Mouse (Mus musculus) limb, embryonic 11.5 days (tissue): ENCODE results near the gene Hs3st3b1. TPM values are rescaled to one million over a fixed set of nuclear protein-coding genes. Genes with fewer than 3 reads are reported as not detected.

Experiments
- ATAC-seq: fragments of 200-750 bp; cut with Nextera tagmentation; 2 replicates; pipeline ENCODE4 v1.8.0; 2017; ENCODE audit warnings: low read depth; ENCODE audit not compliant: insufficient number of reproducible peaks, low FRiP score, low TSS enrichment
- DNase-seq: peaks from one replicate; pipeline ENCODE4 v3.0.0-alpha.2; 2015; ENCODE audit warnings: low spot score
- H3K27ac ChIP-seq: fragments of 300-500 bp; sonication (generic); replicated peaks from 2 replicates; pipeline ENCODE4 v1.5.1; 2014; ENCODE audit warnings: low read depth, mild to moderate bottlenecking, low read length
- H3K27me3 ChIP-seq: fragments of 300-500 bp; sonication (generic); 2 replicates; pipeline ENCODE4 v1.6.1; 2014; ENCODE audit warnings: mild to moderate bottlenecking, low read length, mixed read lengths; ENCODE audit not compliant: control insufficient read depth, insufficient read depth
- H3K36me3 ChIP-seq: fragments of 300-500 bp; sonication (generic); 2 replicates; pipeline ENCODE4 v1.6.1; 2014; ENCODE audit warnings: mild to moderate bottlenecking, low read length, moderate library complexity, mixed read lengths; ENCODE audit not compliant: control insufficient read depth, insufficient read depth
- H3K4me1 ChIP-seq: fragments of 300-500 bp; sonication (generic); 2 replicates; pipeline ENCODE4 v1.6.1; 2014; ENCODE audit warnings: low read length, mixed read lengths; ENCODE audit not compliant: control insufficient read depth, insufficient read depth
- H3K4me2 ChIP-seq: fragments of 300-500 bp; sonication (generic); 2 replicates; pipeline ENCODE4 v1.6.1; 2014; ENCODE audit warnings: low read depth, mild to moderate bottlenecking, moderate library complexity; ENCODE audit not compliant: severe bottlenecking
- H3K4me3 ChIP-seq: fragments of 300-500 bp; sonication (generic); 2 replicates; pipeline ENCODE4 v1.5.1; 2014; ENCODE audit warnings: low read depth, low read length
- H3K9ac ChIP-seq: fragments of 300-500 bp; sonication (generic); 2 replicates; pipeline ENCODE4 v1.6.1; 2014; ENCODE audit warnings: mild to moderate bottlenecking, low read length
- H3K9me3 ChIP-seq: fragments of 300-500 bp; sonication (generic); 2 replicates; pipeline ENCODE4 v1.6.1; 2016; ENCODE audit warnings: low read length; ENCODE audit not compliant: control insufficient read depth
- WGBS: fragments of 180-500 bp; shearing (Covaris S2); extraction: QIAGEN DNeasy Blood & Tissue Kit; methylation state at CpG from one replicate; pipeline ENCODE4 v1.1.7; 2014; 5-methylcytosine and 5-hydroxymethylcytosine counted together
- polyA plus RNA-seq: library from polyadenylated mRNA; unstranded; fragments of >200 nt; fragmentation: Nextera tagmentation; extraction: Ambion mirVana; gene quantifications from 2 replicates; pipeline ENCODE4 v1.2.1, GENCODE M21; 2014

The Hs3st3b1 gene
- polyA plus RNA-seq, 1 experiment from 2014 or later: 30.4 TPM

DNA sequence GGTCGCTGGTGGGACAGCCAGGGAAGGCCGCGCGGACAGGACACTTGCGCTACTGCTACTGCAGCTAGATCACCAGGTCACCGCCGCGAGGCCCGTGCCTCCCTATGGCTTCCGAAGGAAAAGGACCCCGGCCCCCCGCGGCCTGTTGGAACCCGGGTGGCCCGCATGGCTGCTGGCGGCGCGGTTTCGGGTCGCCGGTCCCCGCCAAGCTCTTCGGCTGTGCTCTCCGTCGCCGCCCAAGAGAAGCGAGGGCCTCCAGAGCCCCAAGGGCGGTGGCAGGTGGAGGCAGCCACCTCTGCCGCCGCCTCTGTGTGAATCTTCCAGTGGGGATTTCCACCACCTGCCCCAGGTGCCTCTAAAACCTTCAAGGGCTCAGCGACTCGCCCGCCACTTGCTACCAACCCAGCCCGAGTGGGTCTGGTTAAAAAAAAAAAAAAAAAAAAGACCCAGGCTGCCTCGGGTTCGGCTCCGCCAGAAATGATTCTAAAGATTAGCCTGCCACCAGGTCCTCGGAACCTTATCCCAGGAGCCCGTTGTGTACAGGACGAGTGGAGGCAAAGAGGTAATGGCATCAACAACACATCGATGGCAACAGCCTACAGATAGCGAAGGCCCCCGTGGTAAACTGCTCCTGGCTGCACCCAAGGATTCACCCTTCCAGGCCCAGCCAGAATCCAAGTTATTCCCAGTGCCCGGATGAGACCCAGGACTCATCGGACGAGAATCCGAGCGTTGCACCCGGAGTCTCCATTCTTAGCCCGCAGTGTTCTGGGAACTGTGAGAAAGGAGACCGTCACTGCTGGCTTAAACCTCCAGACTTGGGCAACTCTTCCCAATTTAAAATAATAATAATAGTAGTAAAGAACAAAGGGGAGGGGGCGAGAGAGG lies 2.6 kb downstream of the Hs3st3b1 start:
- no peak for ATAC-seq
- peak overlapping the region; percentile 82 for H3K4me2 ChIP-seq
- peaks cover 14% of the 10 kb centered on the region for H3K27me3 ChIP-seq
- WGBS: under 1% methylated on average over 52 of the region's 52 CpGs
- peaks cover 36% of the 10 kb centered on the region for H3K4me1 ChIP-seq
- peak overlapping the region; percentile 89 for H3K9ac ChIP-seq
- DNase-seq: peak; percentile 56
- H3K27ac ChIP-seq: peak overlapping the region; percentile 22; the same call in 1 of the 2 replicates
- no peaks in the 10 kb centered on the region for H3K36me3 ChIP-seq
- H3K4me3 ChIP-seq: peak overlapping the region; percentile 79
- no peaks in the 10 kb centered on the region for H3K9me3 ChIP-seq

DNA sequence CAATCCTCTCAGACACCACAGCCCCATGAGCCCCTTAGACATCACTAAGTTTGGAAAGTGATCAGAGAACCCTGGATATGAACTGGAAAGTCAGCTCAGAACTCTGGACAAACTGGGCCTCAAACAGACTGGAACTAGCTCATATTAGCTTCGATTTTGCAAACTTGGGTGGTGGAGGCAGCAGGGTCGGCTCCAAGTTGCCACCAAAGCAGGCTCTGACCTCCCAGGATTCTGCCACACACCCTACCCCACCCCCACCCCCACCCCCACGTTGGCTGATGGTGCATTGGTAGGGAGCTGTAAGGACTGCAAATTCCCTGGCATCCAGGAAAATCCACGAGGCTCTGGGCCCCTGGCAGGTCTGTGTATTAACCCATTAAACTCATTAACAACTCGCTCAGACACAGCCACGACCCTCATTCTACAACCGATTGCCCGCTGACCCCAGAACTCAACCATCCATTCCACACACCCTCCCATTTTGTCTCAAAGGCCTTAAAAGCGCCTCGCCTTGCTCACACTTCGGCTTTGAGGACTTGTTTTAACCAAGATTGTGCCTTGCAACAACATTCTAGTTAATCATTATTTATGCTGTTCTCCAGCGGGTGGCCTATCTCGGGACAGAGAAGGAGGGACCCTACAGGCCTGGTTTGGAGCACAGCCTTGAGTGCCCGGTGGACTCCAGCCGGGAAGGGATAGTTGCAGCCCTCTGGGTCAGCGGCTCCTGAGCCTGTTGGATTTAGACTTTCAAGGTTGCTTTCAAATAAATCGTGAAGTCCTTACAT lies 3.6 kb downstream of the Hs3st3b1 start:
- Histone ChIP-seq H3K9ac (peak overlapping the region; percentile 89), H3K27me3 (peaks cover 8% of the 10 kb centered on the region), H3K36me3 (no peaks in the 10 kb centered on the region), H3K4me1 (peaks cover 40% of the 10 kb centered on the region), H3K9me3 (no peaks in the 10 kb centered on the region), H3K4me2 (peak overlapping the region; percentile 82), H3K4me3 (peak overlapping the region; percentile 79), H3K27ac (0 out of 2 replicates have a peak overlapping the region, but pooled peaks have one; percentile 36)
- no peak for DNase-seq
- ATAC-seq: no peak
- WGBS: 4% methylated on average over 17 of the region's 17 CpGs

DNA sequence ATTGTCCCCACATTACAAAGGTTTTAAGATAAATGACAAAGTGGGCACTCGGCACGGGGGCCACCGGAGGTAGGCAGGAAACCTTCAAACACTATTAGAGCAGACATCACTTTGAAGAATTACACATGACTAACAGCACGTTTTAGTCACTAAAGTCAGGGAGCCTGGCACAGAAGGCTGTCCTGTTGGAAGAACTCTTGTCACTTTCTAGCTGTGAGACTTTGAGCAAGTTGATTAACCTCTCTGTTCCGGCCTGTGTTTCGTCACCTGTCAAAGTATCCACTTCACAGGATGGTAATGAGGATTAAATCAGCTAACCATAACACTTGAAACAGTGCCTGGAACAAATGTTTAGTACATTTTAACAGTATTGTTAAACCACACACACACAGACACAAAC lies 4.5 kb downstream of the Hs3st3b1 start:
- Histone ChIP-seq H3K4me2 (peak overlapping the region; percentile 82), H3K4me3 (peak overlapping the region; percentile 79), H3K27ac (no peak overlapping the region), H3K9ac (0 out of 2 replicates have a peak overlapping the region, but pooled peaks have one; percentile 17), H3K9me3 (no peaks in the 10 kb centered on the region), H3K36me3 (no peaks in the 10 kb centered on the region), H3K4me1 (peaks cover 36% of the 10 kb centered on the region), H3K27me3 (peaks cover 4% of the 10 kb centered on the region)
- no peak for ATAC-seq
- 3% methylated on average over 6 of the region's 6 CpGs for WGBS
- no peak for DNase-seq

DNA sequence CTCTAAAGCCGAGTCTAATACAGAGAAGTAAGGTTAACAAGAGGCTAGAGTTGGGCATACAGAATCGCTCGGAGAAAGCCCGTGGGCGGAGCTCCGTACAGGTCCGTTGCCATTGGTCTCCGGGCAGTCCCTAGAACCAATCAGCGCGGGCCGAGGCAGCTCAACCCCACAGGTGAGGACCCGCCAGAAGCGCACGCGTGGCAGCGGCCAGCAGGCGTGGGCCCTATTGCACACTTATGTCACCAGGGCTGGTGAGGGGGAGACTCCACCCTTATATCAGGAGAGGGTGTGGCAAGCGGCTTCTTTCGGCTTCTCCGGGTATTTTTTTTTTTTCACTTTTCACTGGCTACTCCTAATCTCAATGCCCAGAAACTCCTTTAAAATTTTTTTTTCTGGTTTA lies 7.7 kb downstream of the Hs3st3b1 start:
- Histone ChIP-seq H3K27ac (no peak overlapping the region), H3K4me3 (peak overlapping the region; percentile 22), H3K4me2 (peak overlapping the region; percentile 64), H3K9me3 (no peaks in the 10 kb centered on the region), H3K4me1 (peaks cover 50% of the 10 kb centered on the region), H3K9ac (no peak overlapping the region), H3K36me3 (no peaks in the 10 kb centered on the region), H3K27me3 (no peaks in the 10 kb centered on the region; the same call in 1 of the 2 replicates)
- peak; percentile 85; the same call in 1 of the 2 replicates for ATAC-seq
- DNase-seq: peak; percentile 78
- whole genome bisulfite sequencing: 5% methylated on average over 20 of the region's 20 CpGs

DNA sequence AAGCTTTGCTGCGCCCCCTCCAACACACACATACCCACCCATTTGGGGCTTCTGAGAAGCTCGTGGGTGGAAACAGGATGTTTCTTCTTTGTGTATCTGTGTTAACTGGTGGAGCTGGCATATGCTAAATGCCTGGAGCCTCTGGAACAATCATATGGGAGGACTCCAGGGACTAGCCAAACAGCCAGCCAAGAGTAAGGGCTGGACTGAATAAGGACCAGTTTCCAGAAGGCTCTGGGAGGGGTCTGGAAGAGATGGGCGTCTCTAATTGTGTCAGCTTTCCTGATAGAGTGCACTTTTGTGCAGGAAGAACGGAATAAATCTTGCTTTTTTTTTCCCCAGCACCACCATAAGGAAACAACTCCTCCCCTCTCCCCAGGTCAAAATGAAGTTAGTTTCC lies 8.2 kb downstream of the Hs3st3b1 start:
- Histone ChIP-seq H3K4me3 (peak overlapping the region; percentile 22), H3K9ac (no peak overlapping the region), H3K9me3 (no peaks in the 10 kb centered on the region), H3K27ac (no peak overlapping the region), H3K36me3 (no peaks in the 10 kb centered on the region), H3K4me1 (peaks cover 47% of the 10 kb centered on the region), H3K4me2 (peak overlapping the region; percentile 64), H3K27me3 (no peaks in the 10 kb centered on the region)
- DNase-seq: no peak
- 35% methylated on average over 4 of the region's 4 CpGs for WGBS
- ATAC-seq: no peak

DNA sequence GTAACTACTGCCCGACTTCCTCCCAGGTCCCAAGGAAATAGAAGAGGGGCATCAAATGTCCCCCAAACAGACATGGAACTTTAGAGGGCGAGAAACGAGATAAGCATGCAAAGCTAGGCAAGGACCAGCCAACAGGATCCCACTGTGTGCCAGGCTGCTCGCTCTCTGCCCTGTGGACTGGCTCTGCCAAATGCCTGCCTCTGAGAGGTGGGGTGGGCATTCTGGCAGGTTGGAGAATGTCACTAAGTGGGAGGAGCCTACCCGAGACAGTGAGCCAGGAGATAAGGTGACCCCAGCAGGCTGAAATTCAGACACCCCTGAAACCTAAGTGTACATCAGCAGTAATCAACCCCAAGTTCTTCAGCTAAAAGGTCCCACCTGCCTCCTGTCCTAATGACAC lies 11.1 kb downstream of the Hs3st3b1 start:
- H3K4me2 ChIP-seq: no peak overlapping the region
- no peak for ATAC-seq
- H3K9ac ChIP-seq: no peak overlapping the region
- DNase-seq: no peak
- peaks cover 41% of the 10 kb centered on the region for H3K4me1 ChIP-seq
- no peaks in the 10 kb centered on the region for H3K27me3 ChIP-seq
- 63% methylated on average over 5 of the region's 5 CpGs for WGBS
- no peak overlapping the region for H3K4me3 ChIP-seq
- H3K36me3 ChIP-seq: no peaks in the 10 kb centered on the region
- H3K27ac ChIP-seq: no peak overlapping the region
- H3K9me3 ChIP-seq: no peaks in the 10 kb centered on the region

DNA sequence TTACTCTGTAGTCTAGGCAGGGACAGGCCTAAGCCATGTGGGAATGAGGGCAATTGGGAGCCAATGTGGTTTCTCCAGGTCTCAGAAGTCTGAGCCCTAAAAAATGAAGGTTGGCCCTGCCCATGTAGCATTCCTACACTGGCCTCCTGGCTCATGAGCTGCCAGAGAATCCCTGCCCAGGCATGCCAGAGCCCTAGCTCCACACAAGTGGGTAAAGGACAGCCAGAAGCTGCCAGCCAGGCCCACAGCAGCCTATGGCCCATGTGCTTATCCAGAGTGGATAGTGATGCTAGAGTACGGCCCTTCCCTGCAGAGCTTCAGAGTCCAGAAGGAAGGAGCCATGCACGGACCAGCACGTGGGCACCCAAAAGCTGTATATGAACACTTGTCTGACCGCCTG lies 12.1 kb downstream of the Hs3st3b1 start:
- Histone ChIP-seq H3K27me3 (no peaks in the 10 kb centered on the region), H3K36me3 (no peaks in the 10 kb centered on the region), H3K4me3 (no peak overlapping the region), H3K27ac (no peak overlapping the region), H3K4me2 (no peak overlapping the region), H3K4me1 (peaks cover 34% of the 10 kb centered on the region), H3K9me3 (no peaks in the 10 kb centered on the region), H3K9ac (no peak overlapping the region)
- DNase-seq (no peak), ATAC-seq (no peak)
- WGBS: 95% methylated on average over 4 of the region's 4 CpGs

DNA sequence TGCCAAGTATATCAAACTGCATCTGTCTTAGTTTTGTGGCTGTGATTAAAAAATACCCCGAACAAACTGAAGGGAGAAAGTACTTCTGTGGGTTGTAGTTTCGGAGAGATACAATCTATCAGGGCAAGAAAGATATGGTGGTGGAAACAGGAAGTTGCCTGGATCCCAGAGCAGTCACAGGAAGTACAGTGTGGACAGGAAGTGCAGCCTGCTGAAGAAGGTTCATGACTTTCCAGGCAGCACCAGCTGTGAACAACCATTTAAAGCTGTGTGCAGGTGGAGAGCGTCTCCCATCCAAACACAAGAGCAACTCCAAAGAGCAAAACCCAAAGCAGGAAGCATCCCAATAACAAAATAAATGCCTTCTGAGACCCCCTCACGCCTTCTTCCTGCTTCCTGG lies 13.6 kb downstream of the Hs3st3b1 start:
- no peak overlapping the region for H3K4me2 ChIP-seq
- no peak overlapping the region for H3K4me3 ChIP-seq
- no peak for ATAC-seq
- H3K36me3 ChIP-seq: no peaks in the 10 kb centered on the region
- 80% methylated on average over 4 of the region's 4 CpGs for WGBS
- H3K9ac ChIP-seq: no peak overlapping the region
- H3K27me3 ChIP-seq: no peaks in the 10 kb centered on the region
- peaks cover 26% of the 10 kb centered on the region for H3K4me1 ChIP-seq
- no peak for DNase-seq
- H3K9me3 ChIP-seq: no peaks in the 10 kb centered on the region
- no peak overlapping the region for H3K27ac ChIP-seq
